ENCODE assay signal across 21 mouse cellular contexts in genomic region chr7:118283186-118283585, GRCm38 (mm10). TPM values are rescaled to one million over a fixed set of nuclear protein-coding genes. Genes with fewer than 3 reads are reported as not detected.
DNase-seq lines count a peak whose midpoint lies in the region; ATAC-seq and TF ChIP-seq lines count a peak whose summit lies in the region.
"Had no signal": no experiment of that assay in that cellular context is flagged by ENCODE, and none has a peak within 500 bp of the region (broad histone marks: within the 10 kb centered on the region; RNA-seq: fewer than 3 reads in every experiment).

No protein-coding gene starts in this region.

- H3K27ac ChIP-seq in spleen, adult 2 months (ENCODE audit: insufficient read depth, low read length) = peak overlapping the region; percentile 65
- H3K27ac ChIP-seq in macrophage = peak overlapping the region; percentile 74
- no peak overlapping the region for H3K27ac ChIP-seq in intestine, embryonic 16.5 days (ENCODE audit: low read length)
- no peak overlapping the region for H3K27ac ChIP-seq in heart, embryonic 11.5 days (ENCODE audit: low read depth, low read length)
- H3K27ac ChIP-seq: forebrain, embryonic 12.5 days; hindbrain, embryonic 15.5 days; intestine, embryonic 15.5 days; kidney, embryonic 15.5 days; liver, embryonic 15.5 days; midbrain, embryonic 10.5 days; stomach, postnatal 0 days had no signal

- H3K4me2 ChIP-seq in intestine, embryonic 16.5 days (ENCODE audit: low read depth, low read length) = no peak overlapping the region
- no peak overlapping the region for H3K4me2 ChIP-seq in heart, embryonic 11.5 days
- H3K4me2 ChIP-seq: forebrain, embryonic 12.5 days; heart, embryonic 12.5 days; hindbrain, embryonic 15.5 days; intestine, embryonic 15.5 days; kidney, embryonic 15.5 days; liver, embryonic 15.5 days had no signal

- TF ChIP-seq POLR2A in spleen, adult 2 months (IDR thresholded peaks at IDR 0.05; ENCODE audit: low read depth, low read length) = no peak

- no peak for ATAC-seq in intestine, embryonic 16.5 days
- ATAC-seq in heart, embryonic 11.5 days (replicated peaks; ENCODE audit: insufficient number of reproducible peaks, low FRiP score, low TSS enrichment) = no peak
- ATAC-seq: CD4-positive, CD25-positive, alpha-beta regulatory T cell, adult 4 months; intestine, embryonic 15.5 days; lung, postnatal 0 days had no signal

- no peak overlapping the region for H3K9ac ChIP-seq in intestine, embryonic 16.5 days (ENCODE audit: low read depth, low read length)
- H3K9ac ChIP-seq in heart, embryonic 11.5 days (ENCODE audit: low read depth, low read length) = no peak overlapping the region
- H3K9ac ChIP-seq: forebrain, embryonic 12.5 days; heart, embryonic 12.5 days; hindbrain, embryonic 15.5 days; intestine, embryonic 15.5 days; kidney, embryonic 15.5 days; liver, embryonic 15.5 days had no signal

- no peak for DNase-seq in spleen, adult 2 months (ENCODE audit: low read depth in 1 of 2, low spot score in 2 of 2)
- no peak for DNase-seq in spleen, postnatal 10 days (ENCODE audit: low spot score in 2 of 2)
- DNase-seq in MEL-GATA-1-ER (ENCODE audit: extremely low read depth, low read depth) = peak; percentile 56
- no peak for DNase-seq in urinary bladder, postnatal 14 days (ENCODE audit: low spot score)
- DNase-seq: adrenal gland, postnatal 25 days; cerebellum, adult 2 months; gastrocnemius, postnatal 36 days had no signal

- no peak for TF ChIP-seq CTCF in spleen, adult 2 months (IDR thresholded peaks at IDR 0.05; ENCODE audit: extremely low read depth, insufficient read depth, insufficient read length, insufficient replicate concordance)

- no peak overlapping the region for H3K4me3 ChIP-seq in spleen, adult 2 months (ENCODE audit: extremely low read depth, insufficient read depth, insufficient read length)
- no peak overlapping the region for H3K4me3 ChIP-seq in macrophage (ENCODE audit: inconsistent target)
- H3K4me3 ChIP-seq in intestine, embryonic 16.5 days (ENCODE audit: low read length) = no peak overlapping the region
- H3K4me3 ChIP-seq in heart, embryonic 11.5 days (ENCODE audit: low read depth, low read length) = no peak overlapping the region
- H3K4me3 ChIP-seq: forebrain, embryonic 12.5 days; heart, embryonic 12.5 days; hindbrain, embryonic 15.5 days; intestine, embryonic 15.5 days; kidney, embryonic 15.5 days; liver, embryonic 15.5 days; midbrain, embryonic 10.5 days had no signal

- no peaks in the 10 kb centered on the region for H3K79me2 ChIP-seq in macrophage (ENCODE audit: inconsistent target)

- peaks cover 22% of the 10 kb centered on the region for H3K4me1 ChIP-seq in spleen, adult 2 months (ENCODE audit: control insufficient read depth, insufficient read depth, insufficient read length)
- H3K4me1 ChIP-seq in intestine, embryonic 16.5 days (ENCODE audit: control insufficient read depth, insufficient read depth, low read length) = no peaks in the 10 kb centered on the region; the same call in 1 of the 2 replicates
- no peaks in the 10 kb centered on the region for H3K4me1 ChIP-seq in heart, embryonic 11.5 days (ENCODE audit: control insufficient read depth, insufficient read depth, low read length)
- H3K4me1 ChIP-seq: forebrain, embryonic 12.5 days; heart, embryonic 12.5 days; hindbrain, embryonic 15.5 days; intestine, embryonic 15.5 days; kidney, embryonic 15.5 days; liver, embryonic 15.5 days; midbrain, embryonic 10.5 days had no signal

- H3K27me3 ChIP-seq in spleen, adult 2 months (ENCODE audit: control insufficient read depth, insufficient read depth, low read length) = no peaks in the 10 kb centered on the region
- no peaks in the 10 kb centered on the region for H3K27me3 ChIP-seq in intestine, embryonic 16.5 days (replicated peaks; ENCODE audit: control insufficient read depth, insufficient read depth, low read length)
- H3K27me3 ChIP-seq in heart, embryonic 11.5 days (ENCODE audit: control insufficient read depth, insufficient read depth, low read length) = no peaks in the 10 kb centered on the region
- H3K27me3 ChIP-seq: forebrain, embryonic 12.5 days; heart, embryonic 12.5 days; hindbrain, embryonic 15.5 days; intestine, embryonic 15.5 days; kidney, embryonic 15.5 days; liver, embryonic 15.5 days had no signal

- no peaks in the 10 kb centered on the region for H3K36me3 ChIP-seq in spleen, adult 2 months (ENCODE audit: control insufficient read depth, insufficient read depth, low read length)
- no peaks in the 10 kb centered on the region for H3K36me3 ChIP-seq in macrophage (ENCODE audit: inconsistent target)
- no peaks in the 10 kb centered on the region for H3K36me3 ChIP-seq in intestine, embryonic 16.5 days (ENCODE audit: control insufficient read depth, insufficient read depth, low read length)
- no peaks in the 10 kb centered on the region for H3K36me3 ChIP-seq in heart, embryonic 11.5 days (ENCODE audit: control insufficient read depth, insufficient read depth, low read length)
- H3K36me3 ChIP-seq: forebrain, embryonic 12.5 days; G1E; heart, embryonic 12.5 days; hindbrain, embryonic 15.5 days; intestine, embryonic 15.5 days; kidney, embryonic 15.5 days; liver, embryonic 15.5 days; midbrain, embryonic 10.5 days had no signal

- WGBS in spleen, adult 2 months = 3% methylated on average over 2 of the region's 2 CpGs
- WGBS in macrophage (ENCODE audit: missing documents) = 0% methylated on average over 2 of the region's 2 CpGs
- 68% methylated on average over 2 of the region's 2 CpGs for WGBS in intestine, embryonic 16.5 days
- WGBS in heart, embryonic 11.5 days (ENCODE audit: insufficient replicate concordance) = 67% methylated on average over 2 of the region's 2 CpGs

- H3K9me3 ChIP-seq in intestine, embryonic 16.5 days (ENCODE audit: control insufficient read depth, low read length) = no peaks in the 10 kb centered on the region
- H3K9me3 ChIP-seq in heart, embryonic 11.5 days (replicated peaks; ENCODE audit: control insufficient read depth, low read length) = no peaks in the 10 kb centered on the region
- H3K9me3 ChIP-seq: forebrain, embryonic 12.5 days; G1E; hindbrain, embryonic 15.5 days; intestine, embryonic 15.5 days; kidney, embryonic 15.5 days; liver, embryonic 15.5 days; midbrain, embryonic 10.5 days had no signal

RNA-seq across cellular contexts. Expression of gene Smg1, which starts 39.7 kb away (rescaled TPM):
- 32.6 and 44.6 TPM in 2 replicates for polyA plus RNA-seq in spleen, adult 2 months (2012; rRNA removed)
- total RNA-seq in macrophage (2018; cell fraction: chromatin; rRNA removed) = 100 to 1,000 TPM; 423 to 819 (median 574) TPM
- 10 to 100 TPM; 25.8 to 70.7 (median 38.6) TPM for total RNA-seq in macrophage (2018; cell fraction: cytosol; rRNA removed)
- total RNA-seq in macrophage (2018; cell fraction: nucleus; rRNA removed) = 100 to 1,000 TPM; 184 to 474 (median 262) TPM
- polyA plus RNA-seq in macrophage (2018) = 13.1 to 24.3 TPM (median 20.1 TPM) in 3 replicates
- polyA plus RNA-seq in intestine, embryonic 16.5 days (2015; fragmentation: Nextera tagmentation; extraction: Ambion mirVana) = 10.1 and 10.8 TPM in 2 replicates
- 10.4 and 19.0 TPM in 2 replicates for polyA plus RNA-seq in heart, embryonic 11.5 days (2014; fragmentation: Nextera tagmentation; extraction: Ambion mirVana)

Comparison
In these comparisons a context has a peak if more than half of its experiments do, and no peak if none do; other contexts are left out.
1. H3K27ac ChIP-seq: peak in spleen, adult 2 months (single experiment) and macrophage (single experiment); none in intestine, embryonic 16.5 days (single experiment) and heart, embryonic 11.5 days (single experiment).